Mouse (Mus musculus) stomach, embryonic 14.5 days (tissue): Measurements from ENCODE around the gene Rad51. TPM values are rescaled to one million over a fixed set of nuclear protein-coding genes. Genes with fewer than 3 reads are reported as not detected.

Experiments
- polyA plus RNA-seq: library from polyadenylated mRNA; unstranded; fragments of >200 nt; fragmentation: Nextera tagmentation; extraction: Ambion mirVana; gene quantifications from 2 replicates; pipeline ENCODE4 v1.2.1, GENCODE M21; 2014

The Rad51 gene
- polyA plus RNA-seq, 1 experiment from 2014 or later: 43.9 TPM

Other genes with a start within 250 kb of the Rad51 start
- gene Bahd1, start 212.4 kb upstream of the Rad51 start, polyA plus RNA-seq: 1.8 TPM in 2 replicates
- 37.5 and 38.0 TPM in 2 replicates for gene Chst14, start 186.3 kb upstream of the Rad51 start, polyA plus RNA-seq
- 22.4 and 23.5 TPM in 2 replicates for gene Ccdc32, start 83.4 kb upstream of the Rad51 start, polyA plus RNA-seq
- gene Rpusd2, start 78.0 kb upstream of the Rad51 start, polyA plus RNA-seq: 3.0 and 4.1 TPM in 2 replicates
- 47.6 and 54.4 TPM in 2 replicates for gene Knl1, start 65.7 kb upstream of the Rad51 start, polyA plus RNA-seq
- 34.9 and 35.2 TPM in 2 replicates for gene Rmdn3, start 44.2 kb downstream of the Rad51 start, polyA plus RNA-seq
- gene Gchfr, start 55.0 kb downstream of the Rad51 start, polyA plus RNA-seq: 2.7 and 2.9 TPM in 2 replicates
- 0.27 and 0.30 TPM in 2 replicates for gene Gm14137, start 61.7 kb downstream of the Rad51 start, polyA plus RNA-seq
- 44.3 and 44.4 TPM in 2 replicates for gene Zfyve19, start 95.8 kb downstream of the Rad51 start, polyA plus RNA-seq
- 18.3 and 19.1 TPM in 2 replicates for gene Dnajc17, start 96.0 kb downstream of the Rad51 start, polyA plus RNA-seq
- gene Ppp1r14d, start 117.1 kb downstream of the Rad51 start, polyA plus RNA-seq: 0.67 and 1.00 TPM in 2 replicates
- 51.9 and 55.9 TPM in 2 replicates for gene Spint1, start 124.6 kb downstream of the Rad51 start, polyA plus RNA-seq
- gene Rhov, start 158.5 kb downstream of the Rad51 start, polyA plus RNA-seq: 6.0 and 8.6 TPM in 2 replicates
- 10.9 and 12.8 TPM in 2 replicates for gene Vps18, start 175.9 kb downstream of the Rad51 start, polyA plus RNA-seq
- gene Dll4, start 213.0 kb downstream of the Rad51 start, polyA plus RNA-seq: 5.6 and 6.9 TPM in 2 replicates
- gene Chac1, start 238.4 kb downstream of the Rad51 start, polyA plus RNA-seq: 0.20 TPM in 2 replicates